Mouse (Mus musculus): ENCODE results near the gene Gdpd4. TPM values are rescaled to one million over a fixed set of nuclear protein-coding genes. Genes with fewer than 3 reads are reported as not detected.

Gdpd4 gene
- not detected in 2 replicates for polyA plus RNA-seq (2012; ENCODE audit: insufficient read depth, insufficient read length, low replicate concordance, missing spikeins)

GRCm38 (mm10) chr7:97919742-97920141 lies at the start of gene Gdpd4:
TSS of gene Gdpd4 (plus strand) at chr7:97919955.
- WGBS = 83% methylated on average over 12 of the region's 12 CpGs
- no peaks in the 10 kb centered on the region for H3K4me1 ChIP-seq (ENCODE audit: control insufficient read depth, insufficient read depth, low read length)
- TF ChIP-seq CTCF (IDR thresholded peaks at IDR 0.05; ENCODE audit: insufficient read depth, low read depth, low read length) (no peak), POLR2A (IDR thresholded peaks at IDR 0.05; ENCODE audit: insufficient read depth, low read depth, low read length) (no peak)
- no peak within 1 kb of the TSS for H3K4me3 ChIP-seq (ENCODE audit: insufficient read depth, low read depth, low read length)
- H3K27ac ChIP-seq (ENCODE audit: insufficient read depth, low read depth, low read length) = no peak within 1 kb of the TSS

GRCm38 (mm10) chr7:97872396-97872795 lies 47.4 kb upstream of the Gdpd4 start:
- Histone ChIP-seq H3K4me3 (ENCODE audit: insufficient read depth, low read depth, low read length) (no peak overlapping the region), H3K27ac (ENCODE audit: insufficient read depth, low read depth, low read length) (no peak overlapping the region), H3K4me1 (ENCODE audit: control insufficient read depth, insufficient read depth, low read length) (no peaks in the 10 kb centered on the region)
- 48% methylated on average over 4 of the region's 4 CpGs for WGBS
- TF ChIP-seq CTCF (IDR thresholded peaks at IDR 0.05; ENCODE audit: insufficient read depth, low read depth, low read length) = no peak
- TF ChIP-seq POLR2A (IDR thresholded peaks at IDR 0.05; ENCODE audit: insufficient read depth, low read depth, low read length) = no peak

GRCm38 (mm10) chr7:97873317-97873716 lies 46.4 kb upstream of the Gdpd4 start:
- Histone ChIP-seq H3K27ac (ENCODE audit: insufficient read depth, low read depth, low read length) (no peak overlapping the region), H3K4me1 (ENCODE audit: control insufficient read depth, insufficient read depth, low read length) (no peaks in the 10 kb centered on the region), H3K4me3 (ENCODE audit: insufficient read depth, low read depth, low read length) (no peak overlapping the region)
- TF ChIP-seq CTCF (IDR thresholded peaks at IDR 0.05; ENCODE audit: insufficient read depth, low read depth, low read length) (no peak), POLR2A (IDR thresholded peaks at IDR 0.05; ENCODE audit: insufficient read depth, low read depth, low read length) (no peak)

- TF ChIP-seq POLR2A (IDR thresholded peaks at IDR 0.05; ENCODE audit: insufficient read depth, low read depth, low read length) (no peak), CTCF (IDR thresholded peaks at IDR 0.05; ENCODE audit: insufficient read depth, low read depth, low read length) (no peak)
- Histone ChIP-seq H3K4me3 (ENCODE audit: insufficient read depth, low read depth, low read length) (no peak overlapping the region), H3K4me1 (ENCODE audit: control insufficient read depth, insufficient read depth, low read length) (no peaks in the 10 kb centered on the region), H3K27ac (ENCODE audit: insufficient read depth, low read depth, low read length) (no peak overlapping the region)
- 79% methylated on average over 7 of the region's 7 CpGs for WGBS
These were observed 41.8 kb upstream of the Gdpd4 start for GRCm38 (mm10) chr7:97877846-97878538.

GRCm38 (mm10) chr7:97911646-97912045 lies 8.1 kb upstream of the Gdpd4 start:
- no peak for TF ChIP-seq CTCF (IDR thresholded peaks at IDR 0.05; ENCODE audit: insufficient read depth, low read depth, low read length)
- no peak overlapping the region for H3K27ac ChIP-seq (ENCODE audit: insufficient read depth, low read depth, low read length)
- H3K4me3 ChIP-seq (ENCODE audit: insufficient read depth, low read depth, low read length) = no peak overlapping the region
- no peaks in the 10 kb centered on the region for H3K4me1 ChIP-seq (ENCODE audit: control insufficient read depth, insufficient read depth, low read length)
- WGBS = 62% methylated on average over 3 of the region's 3 CpGs

- no peak overlapping the region for H3K27ac ChIP-seq (ENCODE audit: insufficient read depth, low read depth, low read length)
- no peak overlapping the region for H3K4me3 ChIP-seq (ENCODE audit: insufficient read depth, low read depth, low read length)
- H3K4me1 ChIP-seq (ENCODE audit: control insufficient read depth, insufficient read depth, low read length) = no peaks in the 10 kb centered on the region
- 71% methylated on average over 2 of the region's 2 CpGs for WGBS
- TF ChIP-seq POLR2A (IDR thresholded peaks at IDR 0.05; ENCODE audit: insufficient read depth, low read depth, low read length) (no peak), CTCF (IDR thresholded peaks at IDR 0.05; ENCODE audit: insufficient read depth, low read depth, low read length) (no peak)
These were observed 4.8 kb upstream of the Gdpd4 start for GRCm38 (mm10) chr7:97914833-97915516.

- no peaks in the 10 kb centered on the region for H3K4me1 ChIP-seq (ENCODE audit: control insufficient read depth, insufficient read depth, low read length)
- TF ChIP-seq CTCF (IDR thresholded peaks at IDR 0.05; ENCODE audit: insufficient read depth, low read depth, low read length) = no peak
- TF ChIP-seq POLR2A (IDR thresholded peaks at IDR 0.05; ENCODE audit: insufficient read depth, low read depth, low read length) = no peak
- WGBS = 65% methylated on average over 1 of the region's 1 CpGs
- H3K27ac ChIP-seq (ENCODE audit: insufficient read depth, low read depth, low read length) = no peak overlapping the region
- no peak overlapping the region for H3K4me3 ChIP-seq (ENCODE audit: insufficient read depth, low read depth, low read length)
These were observed 6.1 kb downstream of the Gdpd4 start for GRCm38 (mm10) chr7:97925819-97926218.

GRCm38 (mm10) chr7:97926978-97927377 lies 7.2 kb downstream of the Gdpd4 start:
- H3K27ac ChIP-seq (ENCODE audit: insufficient read depth, low read depth, low read length) = no peak overlapping the region
- TF ChIP-seq CTCF (IDR thresholded peaks at IDR 0.05; ENCODE audit: insufficient read depth, low read depth, low read length) (no peak), POLR2A (IDR thresholded peaks at IDR 0.05; ENCODE audit: insufficient read depth, low read depth, low read length) (no peak)
- 55% methylated on average over 5 of the region's 5 CpGs for WGBS

GRCm38 (mm10) chr7:97944485-97944884 lies 24.7 kb downstream of the Gdpd4 start:
- Histone ChIP-seq H3K4me1 (ENCODE audit: control insufficient read depth, insufficient read depth, low read length) (no peaks in the 10 kb centered on the region), H3K27ac (ENCODE audit: insufficient read depth, low read depth, low read length) (no peak overlapping the region), H3K4me3 (ENCODE audit: insufficient read depth, low read depth, low read length) (no peak overlapping the region)
- 84% methylated on average over 1 of the region's 1 CpGs for WGBS
- no peak for TF ChIP-seq CTCF (IDR thresholded peaks at IDR 0.05; ENCODE audit: insufficient read depth, low read depth, low read length)
- TF ChIP-seq POLR2A (IDR thresholded peaks at IDR 0.05; ENCODE audit: insufficient read depth, low read depth, low read length) = no peak

More at GRCm38 (mm10) chr7:97926978-97927377, 7.2 kb downstream of the Gdpd4 start:
- Histone ChIP-seq H3K4me1 (ENCODE audit: control insufficient read depth, insufficient read depth, low read length) (no peaks in the 10 kb centered on the region), H3K4me3 (ENCODE audit: insufficient read depth, low read depth, low read length) (no peak overlapping the region)

All from olfactory bulb, adult 2 months (tissue).